Mouse (Mus musculus): ENCODE measurements at regions not wholly inside any gene's neighbourhood (a gene's known extent, or its start where the extent isn't known, plus 50 kb on each side); places are given as distances from the start of the nearest gene placed in this dataset.
A peak's percentile ranks its signal among the peaks of the same experiment; 100 is the strongest.

DNA sequence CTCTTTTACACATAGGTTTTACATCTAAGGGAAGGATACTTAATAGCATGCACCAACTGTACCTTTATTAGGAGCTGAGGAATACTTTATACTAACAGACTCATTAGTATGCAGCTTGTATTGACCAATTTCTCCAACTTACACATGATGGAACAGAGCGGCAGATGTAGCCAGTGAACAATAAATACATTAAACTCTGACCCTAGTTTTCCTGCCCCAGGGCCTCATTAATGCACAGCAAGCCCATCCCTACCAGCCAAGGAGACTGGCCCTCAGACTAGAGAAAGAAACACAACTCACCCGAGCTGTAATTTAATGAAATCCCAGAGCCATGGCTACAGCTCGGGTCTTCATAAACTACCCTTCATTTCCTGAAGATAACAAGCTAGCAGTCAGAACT is 60.8 kb upstream of the Prokr2 start:
- Histone ChIP-seq H3K27me3 (ENCODE audit: control insufficient read depth, insufficient read depth, low read length) (no peaks in the 10 kb centered on the region), H3K9me3 (ENCODE audit: control insufficient read depth, low read length) (no peaks in the 10 kb centered on the region), H3K27ac (replicated peaks; ENCODE audit: low read depth, low read length) (no peak overlapping the region), H3K4me1 (ENCODE audit: control insufficient read depth, insufficient read depth, low read length) (peaks cover 17% of the 10 kb centered on the region), H3K36me3 (ENCODE audit: control insufficient read depth, insufficient read depth, low read length) (no peaks in the 10 kb centered on the region), H3K9ac (ENCODE audit: low read depth, low read length, severe bottlenecking) (no peak overlapping the region), H3K4me2 (replicated peaks; ENCODE audit: low read depth, low read length, severe bottlenecking) (no peak overlapping the region), H3K4me3 (replicated peaks; ENCODE audit: low read length) (no peak overlapping the region)
- ATAC-seq (ENCODE audit: low FRiP score, low read depth) (no peak), DNase-seq (ENCODE audit: low spot score) (no peak)
- TF ChIP-seq POLR2A (IDR thresholded peaks at IDR 0.05; ENCODE audit: borderline replicate concordance, extremely low read depth, insufficient read depth, insufficient read length), result no peak
- 20% methylated on average over 3 of the region's 3 CpGs for WGBS

DNA sequence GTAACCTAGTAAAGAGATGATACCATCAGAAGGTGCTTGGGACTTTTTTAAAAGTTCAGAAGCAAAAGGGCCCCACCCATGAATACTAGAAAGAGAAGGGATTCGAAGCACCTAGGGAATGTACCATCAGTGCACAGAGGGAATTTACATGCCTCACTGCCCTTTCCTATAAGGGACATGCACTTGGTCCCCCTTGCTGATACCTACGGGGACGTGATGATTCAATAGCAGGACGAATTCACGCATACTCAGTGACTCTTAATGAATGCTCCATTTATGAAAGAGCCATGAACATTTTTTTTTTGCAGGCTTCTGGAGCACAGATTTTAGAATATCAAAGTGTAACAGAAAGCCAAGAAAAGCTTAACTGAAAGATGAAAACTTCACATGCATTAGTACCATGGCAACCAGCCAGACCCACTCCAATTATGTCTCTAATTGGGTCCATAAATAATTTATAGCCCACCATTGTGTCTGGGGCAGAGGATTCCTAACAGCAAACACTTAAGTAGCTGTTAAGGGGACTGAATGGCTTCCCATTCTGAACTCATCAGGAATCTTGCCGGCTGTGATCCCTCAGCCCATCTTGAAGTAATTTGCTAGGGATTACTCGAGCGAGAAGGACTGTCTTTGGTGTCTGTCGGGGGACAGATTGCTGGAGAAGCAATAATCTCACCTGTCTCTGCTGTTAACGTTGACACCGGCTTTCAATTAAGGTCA is 59.4 kb upstream of the Prokr2 start:
- peak; percentile 43 for DNase-seq (ENCODE audit: low spot score)
- no peak overlapping the region for H3K4me2 ChIP-seq (replicated peaks; ENCODE audit: low read depth, low read length, severe bottlenecking)
- H3K4me3 ChIP-seq (replicated peaks; ENCODE audit: low read length), result no peak overlapping the region
- no peaks in the 10 kb centered on the region for H3K9me3 ChIP-seq (ENCODE audit: control insufficient read depth, low read length)
- no peak overlapping the region for H3K27ac ChIP-seq (replicated peaks; ENCODE audit: low read depth, low read length)
- WGBS, result 20% methylated on average over 11 of the region's 11 CpGs
- H3K9ac ChIP-seq (ENCODE audit: low read depth, low read length, severe bottlenecking), result no peak overlapping the region
- H3K4me1 ChIP-seq (ENCODE audit: control insufficient read depth, insufficient read depth, low read length), result peaks cover 17% of the 10 kb centered on the region
- TF ChIP-seq POLR2A (IDR thresholded peaks at IDR 0.05; ENCODE audit: borderline replicate concordance, extremely low read depth, insufficient read depth, insufficient read length), result no peak
- H3K36me3 ChIP-seq (ENCODE audit: control insufficient read depth, insufficient read depth, low read length), result no peaks in the 10 kb centered on the region
- ATAC-seq (ENCODE audit: low FRiP score, low read depth), result no peak
- no peaks in the 10 kb centered on the region for H3K27me3 ChIP-seq (ENCODE audit: control insufficient read depth, insufficient read depth, low read length)

Data from limb, embryonic 14.5 days (tissue).